Mouse (Mus musculus) T-helper 2 cell (primary cell): ENCODE data around the gene Itk.

Experiments used
- in situ Hi-C: fragments of 300-600 bp; cut with MboI, MseI; formaldehyde crosslinking; loops from one replicate; pipeline ENCODE4 v1.15.1; 2025; ENCODE audit warnings: high pct_unique_total_duplicates

The Itk gene

DNA sequence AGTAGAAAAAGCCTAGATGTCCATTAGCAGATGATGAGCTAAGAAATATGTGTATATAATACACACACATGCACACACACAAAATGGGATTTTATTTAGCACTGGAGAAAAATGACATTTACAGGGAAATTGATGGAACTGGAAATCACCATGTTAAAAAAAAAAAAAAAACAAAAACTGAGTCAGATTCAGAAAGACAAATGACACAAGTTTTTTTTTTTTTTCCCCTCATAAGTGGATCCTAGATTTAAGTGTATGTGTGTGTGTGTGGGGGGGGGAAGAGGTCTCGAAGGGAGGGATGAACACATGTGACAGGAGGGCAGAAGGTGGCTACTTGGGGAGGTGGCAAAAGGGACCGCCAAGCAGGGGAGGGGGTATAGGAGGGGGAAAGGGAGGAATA, 5.8 kb upstream of the Itk start:
- in situ Hi-C loops: loop anchor here (5.0 kb wide), 1 partner anchor 37 kb away; no protein-coding TSS in a partner anchor

GRCm38 (mm10) chr11:46393413-46393812, 4.1 kb upstream of the Itk start:
- in situ Hi-C loops: no loop called here

DNA sequence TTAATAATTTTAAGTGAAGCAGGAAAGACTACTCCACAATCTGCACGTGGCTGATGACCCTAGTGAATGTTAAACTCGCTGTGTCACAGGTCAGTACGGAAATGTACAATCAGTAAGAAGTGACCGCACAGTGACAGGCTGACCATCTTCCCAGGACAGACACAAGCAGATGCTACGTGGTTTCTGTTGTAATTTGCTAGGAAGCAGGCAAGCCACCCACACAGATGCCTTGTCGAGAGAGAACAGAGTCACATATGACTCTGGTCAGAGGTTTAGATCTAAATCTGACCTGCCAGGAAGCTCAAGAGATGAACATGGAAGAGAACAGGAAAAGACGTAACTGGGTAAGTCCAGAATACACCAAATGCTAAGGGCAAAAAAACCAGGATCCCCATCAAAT, 3.6 kb upstream of the Itk start:
- in situ Hi-C loops: no loop called here

GRCm38 (mm10) chr11:46390621-46391020, 1.3 kb upstream of the Itk start:
- in situ Hi-C loops: no loop called here

- in situ Hi-C loops: loop anchor here (5.0 kb wide), 1 partner anchor 81 kb away; no protein-coding TSS in a partner anchor
Measured at GRCm38 (mm10) chr11:46388438-46388837, 877 bp downstream of the Itk start.

- in situ Hi-C loops: loop anchor here (5.0 kb wide), 1 partner anchor 80 kb away; no protein-coding TSS in a partner anchor
Measured at GRCm38 (mm10) chr11:46387061-46387460, 2.3 kb downstream of the Itk start.

- in situ Hi-C loops: loop anchor here (5.0 kb wide), 1 partner anchor 79 kb away; no protein-coding TSS in a partner anchor
Measured at GRCm38 (mm10) chr11:46386556-46386955, 2.8 kb downstream of the Itk start.

GRCm38 (mm10) chr11:46384925-46385324, 4.4 kb downstream of the Itk start:
- in situ Hi-C loops: loop anchor here (5.0 kb wide), 1 partner anchor 78 kb away; no protein-coding TSS in a partner anchor

GRCm38 (mm10) chr11:46382466-46382865, 6.8 kb downstream of the Itk start:
- in situ Hi-C loops: no loop called here

DNA sequence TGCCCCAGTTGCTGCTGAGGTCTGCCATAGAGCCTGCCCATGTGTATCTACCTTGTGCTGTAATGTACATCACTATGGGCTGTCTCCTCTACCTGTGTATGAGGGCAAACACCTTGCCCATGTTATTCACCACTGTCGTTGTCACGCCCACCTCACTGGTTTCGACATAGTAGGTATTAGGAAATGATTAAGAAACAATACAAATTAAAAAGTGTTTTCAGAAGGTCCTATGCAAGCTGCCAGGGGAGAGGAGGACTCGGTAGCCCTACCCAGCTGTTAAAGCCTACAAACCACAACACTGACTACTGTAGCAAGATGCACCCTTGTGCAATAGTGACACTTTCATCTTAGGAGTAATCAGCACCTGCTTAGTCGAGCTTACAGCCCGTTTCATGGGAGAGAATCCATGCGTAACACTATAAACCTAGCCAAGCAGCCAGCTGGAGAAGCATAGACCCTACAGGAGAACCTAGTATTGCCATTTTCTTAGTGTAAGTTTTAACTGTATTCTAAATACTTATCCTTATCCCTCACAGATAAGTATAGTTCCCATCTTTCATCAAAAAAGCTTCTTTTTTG, 9.1 kb downstream of the Itk start:
- in situ Hi-C loops: no loop called here

GRCm38 (mm10) chr11:46377819-46378782, 11.2 kb downstream of the Itk start:
- in situ Hi-C loops: no loop called here

DNA sequence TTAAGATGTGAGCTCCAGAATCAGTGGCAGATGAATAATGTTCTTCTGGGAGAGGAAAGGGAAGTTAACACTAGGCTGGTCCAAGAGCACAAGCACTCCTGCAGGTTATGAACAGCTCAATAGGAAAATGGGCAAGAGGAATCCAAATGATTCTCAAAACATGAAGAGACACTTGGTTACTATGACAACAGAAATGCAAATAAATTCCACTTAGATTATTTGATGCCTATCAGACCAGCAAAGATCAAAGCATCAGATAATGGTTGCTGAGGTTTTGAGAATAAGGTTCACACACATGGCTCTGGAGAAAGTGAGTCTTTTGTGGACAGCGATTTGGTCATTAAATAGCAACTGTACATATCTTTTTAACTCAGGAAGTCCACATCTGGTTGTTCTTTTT, 12.0 kb downstream of the Itk start:
- in situ Hi-C loops: no loop called here

GRCm38 (mm10) chr11:46375015-46375414, 14.3 kb downstream of the Itk start:
- in situ Hi-C loops: no loop called here

DNA sequence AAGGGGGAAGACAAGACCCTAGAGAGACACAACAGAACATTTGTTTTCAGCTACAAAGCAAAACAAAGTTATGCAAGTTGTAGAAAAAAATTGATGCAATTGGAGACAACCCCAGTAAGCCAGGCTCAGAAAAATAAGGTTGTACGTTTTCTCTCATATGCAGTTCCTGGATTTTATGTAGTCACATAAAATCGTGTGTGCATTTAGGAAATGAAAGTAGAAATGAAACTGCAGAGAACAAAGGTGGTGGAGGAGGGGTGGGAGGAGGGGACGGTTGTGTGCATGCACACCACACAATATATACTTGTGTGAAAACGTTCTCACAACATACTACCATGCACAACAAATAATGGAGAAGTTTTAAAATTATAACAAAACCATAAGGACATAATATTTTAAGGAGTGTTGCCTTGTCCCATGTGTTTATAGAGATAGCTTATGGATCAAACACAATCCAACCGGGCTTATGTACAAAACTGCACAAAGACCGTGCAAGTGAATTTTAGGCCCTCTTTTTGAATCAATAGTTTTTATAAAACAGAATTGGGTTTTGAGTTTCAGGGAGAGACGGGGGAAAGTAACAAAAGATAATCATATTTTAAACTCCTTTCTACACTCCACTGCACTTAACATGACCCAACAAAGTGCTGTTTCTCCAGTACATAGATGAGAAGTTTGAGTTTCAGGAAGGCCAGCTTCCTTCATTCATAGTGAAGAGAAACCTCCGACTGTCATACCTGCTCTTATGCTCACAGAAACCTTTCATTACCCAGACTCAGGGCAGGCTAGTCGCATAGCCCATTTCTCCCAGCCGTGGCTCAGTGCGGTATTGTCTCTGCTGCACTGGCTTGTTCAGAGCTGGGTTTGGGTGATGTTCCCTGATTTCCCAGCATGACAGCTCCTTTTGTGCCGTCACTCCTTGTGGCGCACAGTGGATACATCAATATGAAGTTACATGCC, 16.0 kb downstream of the Itk start:
- in situ Hi-C loops: no loop called here

- in situ Hi-C loops: no loop called here
Measured at GRCm38 (mm10) chr11:46372331-46372953, 16.9 kb downstream of the Itk start.

GRCm38 (mm10) chr11:46371250-46371649, 18.1 kb downstream of the Itk start:
- in situ Hi-C loops: no loop called here

- in situ Hi-C loops: no loop called here
Measured at GRCm38 (mm10) chr11:46370457-46370856, 18.9 kb downstream of the Itk start.

DNA sequence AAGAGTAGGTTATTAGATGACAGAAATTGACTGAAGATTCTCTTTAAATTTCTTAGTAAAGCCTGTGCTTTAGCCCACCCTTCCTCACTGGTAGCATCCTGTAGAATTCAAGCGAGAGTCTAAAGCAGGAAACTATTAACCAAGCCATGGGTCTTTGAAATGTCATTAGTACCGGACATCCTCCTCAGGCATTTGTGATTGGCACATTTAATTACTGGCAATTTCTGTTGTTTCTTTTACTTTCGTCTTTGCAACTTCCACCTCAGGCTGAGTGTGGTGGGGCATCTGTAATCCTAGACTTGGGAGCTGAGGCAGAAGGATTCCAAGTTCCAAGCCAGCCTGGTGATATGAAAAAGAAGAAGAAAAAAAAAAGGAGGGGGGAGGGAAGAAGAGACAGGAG, 23.0 kb downstream of the Itk start:
- in situ Hi-C loops: no loop called here

- in situ Hi-C loops: no loop called here
Measured at GRCm38 (mm10) chr11:46365744-46366143, 23.6 kb downstream of the Itk start.

DNA sequence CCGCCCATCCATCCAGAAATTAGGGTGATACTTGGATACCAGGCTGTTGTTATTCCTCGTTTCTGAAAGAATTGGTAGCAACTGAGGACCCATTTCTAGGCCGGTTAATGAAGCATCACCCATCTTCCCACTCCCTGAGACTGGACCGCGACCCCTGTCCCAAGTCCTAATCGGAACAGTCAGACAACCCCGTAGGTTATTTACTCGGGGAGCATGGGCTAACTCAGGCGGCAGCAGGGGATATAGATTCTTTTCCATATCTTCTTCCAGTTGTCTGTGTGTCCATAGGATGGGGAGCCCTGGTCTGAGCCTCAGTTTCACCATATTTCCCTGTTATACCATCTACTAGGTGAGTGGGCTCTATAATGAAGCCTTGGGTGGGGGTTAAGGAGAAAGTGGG, 25.5 kb downstream of the Itk start:
- in situ Hi-C loops: no loop called here
